Mouse (Mus musculus) midbrain, embryonic 10.5 days (tissue): ENCODE measurements at regions not wholly inside any gene's neighbourhood (a gene's known extent, or its start where the extent isn't known, plus 50 kb on each side); places are given as distances from the start of the nearest gene placed in this dataset. TPM values are rescaled to one million over a fixed set of nuclear protein-coding genes. Genes with fewer than 3 reads are reported as not detected.

ENCODE experiments used
- microRNA-seq: library from miRNA; unstranded; fragments of <30 nt; microRNA quantifications from one replicate; pipeline ENCODE4, GENCODE M21; 2017

Small RNA genes in the stretch of these regions (microRNA-seq; reads per million reads assigned to microRNA genes)
- gene Mir6420 = not detected
